Comparison of ENCODE assay signal across 9 mouse cellular contexts in the genomic region with DNA sequence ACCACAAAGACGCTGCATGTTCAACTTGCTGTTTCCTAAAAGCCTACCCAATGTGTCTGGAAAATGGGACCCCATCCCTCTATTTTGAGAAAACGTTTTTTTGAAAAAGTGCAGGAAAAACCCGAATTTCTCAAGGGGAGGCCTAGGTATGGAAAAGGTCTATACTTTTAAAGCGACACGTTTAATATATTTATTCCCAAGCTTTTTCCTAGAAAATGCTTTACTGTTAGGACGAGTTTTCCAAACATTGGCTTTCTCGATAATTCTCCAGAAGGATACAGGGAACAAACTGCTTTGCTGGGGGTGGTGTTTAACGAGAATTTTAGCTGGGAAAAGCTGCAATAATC. TPM values are rescaled to one million over a fixed set of nuclear protein-coding genes. Genes with fewer than 3 reads are reported as not detected.
A peak's percentile ranks its signal among the peaks of the same experiment; 100 is the strongest.
DNase-seq lines count a peak whose midpoint lies in the region; ATAC-seq and TF ChIP-seq lines count a peak whose summit lies in the region.
"Had no signal": no experiment of that assay in that cellular context is flagged by ENCODE, and none has a peak within 500 bp of the region (broad histone marks: within the 10 kb centered on the region; RNA-seq: fewer than 3 reads in every experiment).

No protein-coding gene starts in this region.

- H3K9ac ChIP-seq in kidney, embryonic 15.5 days = no peak overlapping the region
- H3K9ac ChIP-seq in ES-E14 (ENCODE audit: insufficient read depth, low read depth, low read length, poor library complexity, severe bottlenecking) = peak overlapping the region; percentile 83; the same call in 1 of the 2 replicates
- H3K9ac ChIP-seq in hindbrain, embryonic 13.5 days = peak overlapping the region; percentile 70
- H3K9ac ChIP-seq: forebrain, postnatal 0 days had no signal

- no peak for TF ChIP-seq CTCF in cerebellum, adult 2 months (IDR thresholded peaks at IDR 0.05; ENCODE audit: borderline replicate concordance, insufficient read depth, low read depth, low read length)

- peaks cover 100% of the 10 kb centered on the region for H3K79me2 ChIP-seq in macrophage (ENCODE audit: inconsistent target)

- H3K4me2 ChIP-seq in kidney, embryonic 15.5 days = peak overlapping the region; percentile 56
- peak overlapping the region; percentile 55 for H3K4me2 ChIP-seq in hindbrain, embryonic 13.5 days

- in situ Hi-C loops in ES-E14 (cut with MboI; ENCODE audit: low sequenced_read_pairs in 2 of 2, unreplicated experiment in 2 of 2) = no loop called here

- peaks cover 25% of the 10 kb centered on the region for H3K4me1 ChIP-seq in kidney, embryonic 15.5 days
- H3K4me1 ChIP-seq in ES-E14 (ENCODE audit: control insufficient read depth in 2 of 2, insufficient read depth in 2 of 2, low read length in 2 of 2, poor library complexity in 1 of 2) = peaks cover 6 to 9% of the 10 kb centered on the region in 2 experiments; a peak in 2 of 4 replicates
- peaks cover 18% of the 10 kb centered on the region for H3K4me1 ChIP-seq in hindbrain, embryonic 13.5 days (replicated peaks)
- no peaks in the 10 kb centered on the region for H3K4me1 ChIP-seq in cerebellum, adult 2 months (ENCODE audit: control insufficient read depth, insufficient read depth, low read length)

- H3K27ac ChIP-seq in kidney, embryonic 15.5 days = no peak overlapping the region
- H3K27ac ChIP-seq in ES-E14 (ENCODE audit: insufficient read depth, low read depth, low read length, poor library complexity, severe bottlenecking) (peak overlapping the region; percentile 65; the same call in 1 of the 2 replicates), macrophage (peak overlapping the region; percentile 34)
- H3K27ac ChIP-seq in hindbrain, embryonic 13.5 days = peak overlapping the region; percentile 86
- H3K27ac ChIP-seq in cerebellum, adult 2 months (ENCODE audit: insufficient read depth, low read length) = no peak overlapping the region

- WGBS in kidney, embryonic 15.5 days = 24% methylated on average over 8 of the region's 8 CpGs
- 13% methylated on average over 8 of the region's 8 CpGs for WGBS in hindbrain, embryonic 13.5 days
- 35% methylated on average over 8 of the region's 8 CpGs for WGBS in macrophage (ENCODE audit: missing documents)
- WGBS in cerebellum, adult 2 months = 13% methylated on average over 8 of the region's 8 CpGs

- peaks cover 49% of the 10 kb centered on the region for H3K27me3 ChIP-seq in kidney, embryonic 15.5 days
- peaks cover 61% of the 10 kb centered on the region for H3K27me3 ChIP-seq in hindbrain, embryonic 13.5 days
- peaks cover 7% of the 10 kb centered on the region; the same call in 1 of the 2 replicates for H3K27me3 ChIP-seq in cerebellum, adult 2 months (ENCODE audit: control insufficient read depth, insufficient read depth, low read length)

- no peak for ATAC-seq in kidney, embryonic 15.5 days (replicated peaks; ENCODE audit: low FRiP score)
- no peak for ATAC-seq in hindbrain, embryonic 13.5 days (ENCODE audit: low FRiP score)

- no peak for DNase-seq in kidney, postnatal 14 days
- no peak for DNase-seq in ES-E14 (ENCODE audit: low read depth, low spot score)
- no peak for DNase-seq in cerebellum, postnatal 14 days
- no peak for DNase-seq in cerebellum, adult 2 months
- DNase-seq: thymus, postnatal 36 days had no signal

- H3K9me3 ChIP-seq in kidney, embryonic 15.5 days (replicated peaks) = no peaks in the 10 kb centered on the region
- H3K9me3 ChIP-seq in ES-E14 (ENCODE audit: control insufficient read depth, insufficient read depth, low read depth, low read length) = no peaks in the 10 kb centered on the region
- H3K9me3 ChIP-seq in hindbrain, embryonic 13.5 days = no peaks in the 10 kb centered on the region

- no peak for TF ChIP-seq POLR2A in cerebellum, adult 2 months (IDR thresholded peaks at IDR 0.05; ENCODE audit: borderline replicate concordance, insufficient read depth, low read length)

- H3K36me3 ChIP-seq in kidney, embryonic 15.5 days = no peaks in the 10 kb centered on the region
- no peaks in the 10 kb centered on the region for H3K36me3 ChIP-seq in ES-E14 (ENCODE audit: control insufficient read depth, insufficient read depth, low read length, poor library complexity, severe bottlenecking)
- no peaks in the 10 kb centered on the region for H3K36me3 ChIP-seq in hindbrain, embryonic 13.5 days
- H3K36me3 ChIP-seq in macrophage (ENCODE audit: inconsistent target) = peaks cover 21% of the 10 kb centered on the region; the same call in 1 of the 2 replicates

- H3K4me3 ChIP-seq in kidney, embryonic 15.5 days (replicated peaks) = peak overlapping the region; percentile 27
- H3K4me3 ChIP-seq in ES-E14 (ENCODE audit: insufficient read depth in 1 of 2, low read depth in 1 of 2, low read length in 2 of 2, poor library complexity in 1 of 2, severe bottlenecking in 1 of 2) (peak overlapping the region; percentile 69 to 91), macrophage (ENCODE audit: inconsistent target) (peak overlapping the region; percentile 11; the same call in 1 of the 2 replicates)
- peak overlapping the region; percentile 27; the same call in 1 of the 2 replicates for H3K4me3 ChIP-seq in hindbrain, embryonic 13.5 days
- H3K4me3 ChIP-seq in cerebellum, adult 2 months (replicated peaks; ENCODE audit: insufficient read depth, low read depth, low read length) = no peak overlapping the region

TF ChIP-seq in ES-E14, 5 proteins besides CTCF, POLR2A, EP300 and RAD21:
- TF ChIP-seq CHD2 (IDR thresholded peaks at IDR 0.05; ENCODE audit: low read depth, low read length) = no peak
- no peak for TF ChIP-seq MAFK (IDR thresholded peaks at IDR 0.05; ENCODE audit: insufficient read depth, low read depth, low read length)
TF ChIP-seq in ES-E14: peak in this region for 0.

RNA-seq across cellular contexts. Expression of gene Skap2, which starts 6.8 kb away (rescaled TPM):
- 34.5 and 35.0 TPM in 2 replicates for polyA plus RNA-seq in kidney, embryonic 15.5 days (2015; fragmentation: Nextera tagmentation; extraction: Ambion mirVana)
- 19.6 and 25.1 TPM in 2 replicates for total RNA-seq in ES-E14 (2012; rRNA removed)
- 28.6 and 35.6 TPM in 2 replicates for polyA plus RNA-seq in hindbrain, embryonic 13.5 days (2015; fragmentation: Nextera tagmentation; extraction: Ambion mirVana)
- total RNA-seq in macrophage (2018; cell fraction: chromatin; rRNA removed) = 100 to 1,000 TPM; 231 to 577 (median 485) TPM
- 100 to 1,000 TPM; 133 to 221 (median 165) TPM for total RNA-seq in macrophage (2018; cell fraction: cytosol; rRNA removed)
- total RNA-seq in macrophage (2018; cell fraction: nucleus; rRNA removed) = 100 to 1,000 TPM; 205 to 459 (median 294) TPM
- 179 to 449 TPM (median 180 TPM) in 3 replicates for polyA plus RNA-seq in macrophage (2018)
- 13.7 and 19.2 TPM in 2 replicates for polyA plus RNA-seq in cerebellum, adult 2 months (2012; rRNA removed)

Comparison
In these comparisons a context has a peak if more than half of its experiments do, and no peak if none do; other contexts are left out.
1. H3K27ac ChIP-seq: peak in ES-E14 (single experiment), hindbrain, embryonic 13.5 days (single experiment) and macrophage (single experiment); none in kidney, embryonic 15.5 days (single experiment) and cerebellum, adult 2 months (single experiment).